Mouse (Mus musculus) gonadal fat pad, adult 2 months (tissue): Measurements from ENCODE around the gene Mgat4a. TPM values are rescaled to one million over a fixed set of nuclear protein-coding genes. Genes with fewer than 3 reads are reported as not detected.

Experiments used
- DNase-seq: peaks from one replicate; pipeline ENCODE4 v3.0.0-alpha.2; 2012; ENCODE audit warnings: low read depth
- polyA plus RNA-seq: library from polyadenylated mRNA; depleted of rRNA; stranded (reverse); fragments of >200 nt; gene quantifications from 2 replicates; pipeline ENCODE4 v1.2.3, GENCODE M21; 2012; rRNA removed

Gene Mgat4a
- polyA plus RNA-seq, 1 experiment: 4.5 TPM

DNA sequence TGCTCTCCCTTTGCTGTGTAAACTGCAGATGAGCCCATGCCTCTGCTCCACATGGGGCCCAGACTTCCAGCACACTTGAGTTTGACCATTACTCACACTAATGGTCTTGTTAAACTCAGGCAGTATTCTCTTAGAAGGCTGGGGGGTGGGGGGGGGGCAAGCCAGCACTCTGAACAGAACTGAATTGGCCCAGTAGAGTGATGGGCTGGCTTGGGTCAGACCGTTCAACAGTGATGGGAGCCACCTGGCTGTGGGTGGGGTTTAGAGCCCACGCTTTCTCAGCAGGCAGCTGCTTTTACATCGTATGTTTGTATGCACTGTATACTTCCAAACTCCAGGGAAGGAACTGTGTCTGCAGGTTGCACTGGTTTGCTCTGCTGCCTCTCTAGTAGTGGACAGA is 141.9 kb downstream of the Mgat4a start:
- DNase-seq: no peak

DNA sequence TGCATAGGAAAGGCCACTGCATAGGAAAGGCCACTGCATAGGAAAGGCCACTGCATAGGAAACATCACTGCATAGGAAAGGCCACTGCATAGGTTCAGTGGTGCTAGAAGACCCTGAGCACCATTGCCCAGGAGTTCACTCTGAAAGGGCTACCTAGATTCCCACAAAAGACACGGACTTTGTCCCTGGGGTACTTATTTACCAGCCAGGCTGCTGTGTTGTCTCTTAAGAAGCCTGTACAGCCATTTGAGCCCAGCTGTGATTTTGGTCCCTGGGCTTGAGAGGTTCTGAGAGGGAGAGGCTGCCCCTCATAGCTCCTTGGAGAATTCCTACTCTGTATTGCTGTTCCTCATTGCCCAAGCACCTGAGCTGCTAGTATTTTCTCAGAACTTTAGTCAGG is 144.3 kb downstream of the Mgat4a start:
- no peak for DNase-seq

DNA sequence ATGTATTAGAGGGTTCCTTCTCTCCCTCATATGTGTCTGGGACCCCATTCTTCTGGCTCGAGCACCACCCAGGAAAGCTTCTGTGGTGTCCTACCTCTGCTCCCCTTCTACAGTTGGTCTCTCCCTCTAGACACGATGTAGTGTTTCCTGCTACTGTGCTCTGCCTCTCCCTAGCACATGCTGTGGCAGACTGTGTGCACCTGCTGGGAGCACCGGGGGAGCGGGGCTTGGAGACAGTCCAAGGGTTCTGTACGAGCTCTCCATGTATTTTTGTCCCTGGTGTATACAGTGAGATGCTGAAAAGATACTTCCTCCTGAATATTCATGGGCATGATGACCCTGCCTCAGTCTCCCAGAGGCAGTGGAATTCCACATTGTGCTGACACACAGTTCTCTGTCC is 147.6 kb downstream of the Mgat4a start:
- no peak for DNase-seq

Other genes starting within 250 kb of the Mgat4a start
- 10.6 and 14.2 TPM in 2 replicates for gene Inpp4a, start 241.2 kb downstream of the Mgat4a start, polyA plus RNA-seq
- 65.9 and 71.7 TPM in 2 replicates for gene Coa5, start 110.9 kb downstream of the Mgat4a start, polyA plus RNA-seq
- gene Unc50, start 110.9 kb downstream of the Mgat4a start, polyA plus RNA-seq: 61.6 and 64.9 TPM in 2 replicates
- gene 2010300C02Rik, start 179.1 kb upstream of the Mgat4a start, polyA plus RNA-seq: 26.2 and 34.8 TPM in 2 replicates